Mouse (Mus musculus) gastrocnemius, adult 8-10 months (tissue): ENCODE data around the gene Slc38a8. TPM values are rescaled to one million over a fixed set of nuclear protein-coding genes. Genes with fewer than 3 reads are reported as not detected.

Source experiments
- DNase-seq, 2 experiments: peaks; one replicate each; pipeline ENCODE4 v3.0.0; 2022; ENCODE audit warnings: low spot score in 2 of 2
- total RNA-seq, 4 experiments: library from RNA; stranded (reverse); gene quantifications; 2 replicates each; pipeline ENCODE4 v1.2.4; 2022

The Slc38a8 gene
- total RNA-seq, 4 experiments from 2014 or later: not detected

DNA sequence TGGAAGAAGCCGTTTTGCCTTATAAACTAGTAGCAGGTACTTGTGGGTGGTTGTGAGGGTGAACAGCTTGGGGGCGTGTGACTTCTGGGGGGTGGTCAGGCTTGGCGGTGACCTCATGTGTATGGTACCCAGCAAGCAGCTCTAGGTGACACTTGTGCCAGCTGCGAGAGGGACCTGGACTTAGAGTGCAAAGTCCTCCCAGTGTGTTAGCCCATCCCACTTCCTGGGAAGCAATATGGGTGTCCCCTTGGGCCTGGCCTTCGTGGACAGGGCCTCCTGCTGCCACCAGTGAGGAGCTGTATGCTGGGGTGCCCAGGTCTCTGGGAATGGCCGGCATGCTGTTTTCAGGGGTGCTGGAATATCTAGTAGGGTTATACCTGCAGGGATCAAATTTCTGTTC lies 62.6 kb downstream of the Slc38a8 start:
- DNase-seq: no peak

DNA sequence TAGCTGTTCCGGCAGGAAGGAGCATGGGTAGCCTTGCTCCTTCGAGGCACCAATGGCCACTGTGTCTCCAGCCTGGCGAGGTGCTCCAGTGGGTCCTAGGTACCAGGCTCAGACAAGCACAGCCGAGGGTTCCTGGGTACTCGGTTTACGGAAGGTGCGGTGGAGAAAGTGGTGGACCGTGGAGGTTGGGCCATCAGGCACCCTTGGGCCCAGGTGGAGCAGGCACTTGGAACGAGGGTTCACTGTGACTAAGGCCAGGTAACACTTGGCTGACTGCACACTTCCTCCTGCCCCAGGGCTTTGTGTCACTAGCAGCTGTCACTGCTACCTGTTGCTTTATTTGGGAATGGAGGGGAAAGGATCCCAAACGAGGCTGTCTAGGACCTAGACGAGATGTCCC lies 64.0 kb downstream of the Slc38a8 start:
- no peak for DNase-seq

DNA sequence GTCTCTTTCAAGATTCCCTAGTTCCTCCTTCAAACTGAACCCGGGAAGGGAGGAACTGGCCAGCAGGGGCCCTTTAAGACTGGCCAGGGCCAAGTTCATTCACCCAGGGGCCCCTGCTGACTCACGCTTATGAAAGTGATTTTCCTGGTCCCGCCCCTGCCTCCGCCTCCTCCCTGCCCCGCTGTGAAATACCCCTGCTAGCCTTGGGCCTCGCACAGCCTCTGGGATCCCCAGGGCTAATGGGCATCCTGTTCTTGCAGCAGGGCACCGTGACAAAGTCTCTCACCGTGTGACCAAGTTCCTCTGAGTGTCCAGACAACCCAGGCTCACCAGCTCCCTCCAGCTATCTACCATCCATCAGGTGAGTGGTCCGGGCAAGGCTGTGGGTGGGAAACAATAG lies 64.6 kb downstream of the Slc38a8 start:
- DNase-seq: peak; percentile 86 to 88

DNA sequence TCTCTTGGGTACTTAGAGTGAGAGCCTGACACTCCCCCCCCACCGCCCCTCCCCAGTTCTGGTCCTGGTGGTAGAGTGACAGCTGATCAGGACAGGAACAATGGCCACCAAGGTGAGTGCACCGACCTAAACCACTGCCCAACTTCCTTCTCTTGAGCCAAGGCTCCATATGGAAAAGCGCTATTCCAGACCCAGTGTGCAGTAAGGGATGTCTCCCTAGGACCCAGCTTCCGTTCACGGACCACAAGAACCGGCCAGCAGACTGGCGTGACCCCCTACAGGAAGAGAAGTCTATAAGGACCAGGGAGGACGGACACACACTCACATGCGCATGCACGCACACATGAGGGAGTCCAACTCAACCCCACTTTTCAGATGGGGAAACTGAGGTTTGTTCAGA lies 65.2 kb downstream of the Slc38a8 start:
- no peak for DNase-seq

DNA sequence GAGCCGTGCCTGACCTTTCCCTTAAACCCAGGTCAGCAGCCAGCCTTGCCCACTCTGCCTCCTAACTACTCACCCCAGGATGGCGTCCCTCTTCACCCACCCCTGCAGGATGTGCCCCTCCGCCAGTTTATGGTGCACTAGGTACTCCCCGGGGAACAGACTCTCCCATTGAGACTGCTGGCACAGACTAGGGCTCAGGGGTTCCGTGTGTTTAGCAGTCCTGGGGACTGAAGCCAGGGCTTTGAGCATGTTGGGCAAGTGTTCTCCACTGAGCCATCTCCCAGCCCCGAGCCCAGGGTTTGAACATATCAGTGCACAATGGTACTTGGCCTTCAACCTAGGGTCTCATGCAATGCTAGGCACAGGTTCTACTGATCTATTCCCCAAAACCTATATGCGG lies 66.0 kb downstream of the Slc38a8 start:
- DNase-seq: no peak

DNA sequence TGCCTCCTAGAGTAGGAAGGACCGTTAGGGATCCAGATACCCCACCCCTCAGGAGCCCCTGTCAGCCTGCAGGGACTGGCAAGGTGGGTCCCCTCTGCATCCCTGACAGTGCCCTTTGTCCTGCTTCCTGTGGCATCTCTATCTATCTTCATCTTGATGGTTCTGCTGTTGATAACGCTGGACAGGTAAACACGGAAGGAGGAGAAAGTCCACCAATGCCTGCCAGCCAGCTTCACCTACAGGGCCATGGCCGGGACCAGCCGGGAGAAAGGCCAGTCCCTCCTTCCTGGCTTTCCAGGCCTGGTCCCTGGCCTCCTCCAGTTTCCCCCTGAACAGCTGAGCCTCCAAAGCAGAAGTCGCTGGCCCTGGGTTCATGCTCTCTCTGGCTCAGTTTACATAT lies 66.9 kb downstream of the Slc38a8 start:
- no peak for DNase-seq

DNA sequence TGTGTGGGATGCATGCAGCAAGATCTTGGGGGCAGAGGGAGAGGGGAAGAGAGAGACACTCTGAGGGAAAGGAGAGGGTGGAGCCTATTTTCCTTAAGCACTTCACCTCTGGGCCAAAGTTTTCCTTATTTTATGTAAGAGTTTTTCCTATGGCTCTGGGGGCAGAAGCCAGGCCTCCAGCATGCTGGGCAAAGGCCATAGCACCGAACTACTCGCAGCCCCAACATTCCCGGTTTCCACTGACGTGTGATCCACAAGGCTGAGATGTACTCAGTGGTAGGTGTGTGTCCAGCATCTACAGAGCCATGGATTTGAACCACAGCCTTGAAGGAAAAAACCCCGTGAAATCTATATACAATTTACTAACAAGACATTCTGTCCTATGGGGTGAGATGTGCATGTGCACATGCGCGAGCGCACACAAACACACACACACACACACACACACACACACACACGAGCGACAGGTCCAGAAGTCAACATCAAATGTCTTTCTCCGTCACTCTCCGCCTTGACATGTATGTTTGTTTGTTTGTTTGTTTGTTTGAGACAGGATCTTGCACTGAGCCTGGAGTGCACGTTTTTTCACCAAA lies 67.8 kb downstream of the Slc38a8 start, which contains the start of gene Osgin1:
TSS of gene Osgin1 (plus strand) at position 543 of the 593 bp plus-strand sequence.
- no peak for DNase-seq

DNA sequence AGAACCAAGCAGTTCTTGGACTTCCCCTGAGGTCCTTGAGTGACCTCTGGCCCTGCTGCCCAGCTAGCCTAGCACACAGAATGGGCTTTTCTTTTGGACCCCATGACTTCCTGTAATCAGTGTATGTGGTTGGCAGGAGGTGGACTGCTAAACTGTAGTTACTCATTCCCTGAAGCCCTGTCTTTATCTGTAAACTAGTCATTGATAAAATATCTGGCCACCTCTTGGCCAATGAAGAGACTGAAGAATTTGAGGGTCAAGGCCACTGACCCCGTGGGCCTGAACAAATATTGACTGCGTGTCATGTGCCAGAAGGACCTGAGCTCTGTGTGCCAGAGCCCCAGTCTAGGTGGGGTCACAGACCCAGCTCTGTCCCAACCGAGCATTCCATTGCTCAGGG lies 69.1 kb downstream of the Slc38a8 start:
- DNase-seq: no peak

DNA sequence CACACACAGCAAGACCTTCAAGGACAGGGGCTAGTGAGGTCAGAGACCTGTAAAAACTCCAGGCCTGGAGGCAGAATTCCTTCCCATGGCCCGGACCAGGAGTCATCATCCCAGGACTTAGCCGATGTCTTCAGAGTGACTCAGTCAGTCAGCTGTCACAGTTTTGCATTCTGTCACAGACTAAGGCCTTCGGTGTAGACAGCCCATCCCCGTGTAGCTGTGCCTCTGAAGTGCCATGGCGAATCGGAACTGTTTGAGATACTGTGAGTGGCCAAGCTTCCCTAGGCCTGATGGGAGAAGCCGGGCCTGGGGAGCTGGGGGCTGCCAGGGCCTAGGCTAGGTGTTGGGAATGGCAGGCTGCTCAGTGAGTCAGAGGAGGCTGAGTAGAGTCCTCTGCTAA lies 70.8 kb downstream of the Slc38a8 start:
- DNase-seq: no peak

DNA sequence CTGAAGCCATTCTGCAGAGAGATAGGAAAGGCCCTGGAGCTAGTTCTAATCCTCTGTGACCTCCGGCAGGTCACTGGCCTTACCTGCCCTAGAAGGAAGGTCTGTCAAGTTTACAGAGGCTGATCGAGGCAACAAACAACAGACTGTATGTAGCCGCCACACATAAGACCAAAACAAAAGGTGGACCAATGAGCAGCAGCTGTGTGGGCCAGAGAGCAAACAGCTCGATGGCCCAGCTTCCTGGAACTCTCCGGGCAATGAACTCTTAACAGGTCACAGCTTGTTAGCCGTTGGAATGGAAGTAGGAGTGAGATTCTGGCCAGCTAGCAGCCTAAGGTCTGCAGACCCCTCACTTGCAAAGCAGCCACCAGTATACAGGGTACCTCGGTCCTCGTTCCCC lies 71.2 kb downstream of the Slc38a8 start:
- DNase-seq: no peak

Other genes with a start within 250 kb of the Slc38a8 start
- 100 to 1,000 TPM; 133 to 148 (median 143) TPM for gene Hsbp1, start 157.2 kb downstream of the Slc38a8 start, total RNA-seq
- gene Mlycd, start 106.8 kb downstream of the Slc38a8 start, total RNA-seq: 100 to 1,000 TPM in 1 of 4 experiments, 10 to 100 TPM in 3; 83.6 to 123 (median 95.6) TPM
- gene Osgin1, start 67.6 kb downstream of the Slc38a8 start, total RNA-seq: 10 to 100 TPM in 2 of 4 experiments, 1 to 10 TPM in 2; 5.9 to 19.9 (median 10.1) TPM
- gene Necab2, start 55.0 kb downstream of the Slc38a8 start, total RNA-seq: under 1 TPM in 1 of 4 experiments, not detected in 3; 0.22 TPM
- 10 to 100 TPM; 18.1 to 24.4 (median 22.5) TPM for gene Mbtps1, start 57.0 kb upstream of the Slc38a8 start, total RNA-seq
- 10 to 100 TPM; 16.1 to 21.1 (median 17.4) TPM for gene Hsdl1, start 73.5 kb upstream of the Slc38a8 start, total RNA-seq
- gene Dnaaf1, start 73.5 kb upstream of the Slc38a8 start, total RNA-seq: not detected
- 1 to 10 TPM; 5.2 to 8.0 (median 6.9) TPM for gene Taf1c, start 103.5 kb upstream of the Slc38a8 start, total RNA-seq
- not detected for gene Adad2, start 111.0 kb upstream of the Slc38a8 start, total RNA-seq
- gene Kcng4, start 134.0 kb upstream of the Slc38a8 start, total RNA-seq: 10 to 100 TPM in 3 of 4 experiments, 1 to 10 TPM in 1; 8.3 to 22.8 (median 16.5) TPM
- 10 to 100 TPM; 63.4 to 89.3 (median 75.2) TPM for gene Wfdc1, start 164.7 kb upstream of the Slc38a8 start, total RNA-seq
- gene Atp2c2, start 198.3 kb upstream of the Slc38a8 start, total RNA-seq: not detected